Mouse (Mus musculus) left cerebral cortex, postnatal 14 days (tissue): Measurements from ENCODE around the gene Dkkl1. TPM values are rescaled to one million over a fixed set of nuclear protein-coding genes. Genes with fewer than 3 reads are reported as not detected.

ENCODE experiments used
- DNase-seq, 2 experiments: peaks; one replicate each; pipeline ENCODE4 v3.0.0; 2021 to 2022; ENCODE audit warnings: low spot score in 2 of 2, mixed read lengths in 1 of 2
- intact Hi-C: fragments of 180-260 bp; cut with DNase I; formaldehyde crosslinking; loops from one replicate; pipeline ENCODE4 v1.15.1; 2025
- total RNA-seq, 2 experiments: library from RNA; stranded (reverse); gene quantifications; 2 replicates each; pipeline ENCODE4 v1.2.3; 2021

Dkkl1 gene
- total RNA-seq, 2 experiments from 2014 or later, result 13.7 to 17.3 TPM

DNA sequence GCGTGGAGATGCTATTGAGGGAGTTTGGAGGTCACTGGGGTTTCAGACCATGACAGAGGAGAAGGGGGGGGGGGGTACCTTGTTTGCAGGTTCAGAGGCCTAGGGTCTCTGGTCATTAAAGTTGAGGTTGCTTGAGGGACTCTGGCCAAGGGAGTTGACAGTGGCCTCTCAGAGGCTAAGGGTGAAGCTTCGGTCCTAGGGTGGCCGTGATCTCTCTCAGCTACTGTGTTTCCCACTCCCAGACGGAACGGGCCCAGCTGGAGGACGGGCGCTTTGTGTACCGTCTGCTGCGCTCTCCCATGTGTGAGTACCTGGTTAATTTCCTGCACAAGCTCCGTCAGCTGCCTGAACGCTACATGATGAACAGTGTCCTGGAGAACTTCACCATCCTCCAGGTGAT, 20.0 kb upstream of the Dkkl1 start:
- intact Hi-C loops, result loop anchor here (5.0 kb wide), 1 partner anchor 65 kb away; no protein-coding TSS in a partner anchor
- DNase-seq, result no peak

GRCm38 (mm10) chr7:45231192-45231591, 19.2 kb upstream of the Dkkl1 start:
- intact Hi-C loops, result loop anchor here (5.0 kb wide), 1 partner anchor 64 kb away; no protein-coding TSS in a partner anchor
- DNase-seq, result no peak

- intact Hi-C loops, result loop anchor here (5.0 kb wide), 1 partner anchor 62 kb away; no protein-coding TSS in a partner anchor
- no peak for DNase-seq
These were observed 17.7 kb upstream of the Dkkl1 start for GRCm38 (mm10) chr7:45229459-45230203.

DNA sequence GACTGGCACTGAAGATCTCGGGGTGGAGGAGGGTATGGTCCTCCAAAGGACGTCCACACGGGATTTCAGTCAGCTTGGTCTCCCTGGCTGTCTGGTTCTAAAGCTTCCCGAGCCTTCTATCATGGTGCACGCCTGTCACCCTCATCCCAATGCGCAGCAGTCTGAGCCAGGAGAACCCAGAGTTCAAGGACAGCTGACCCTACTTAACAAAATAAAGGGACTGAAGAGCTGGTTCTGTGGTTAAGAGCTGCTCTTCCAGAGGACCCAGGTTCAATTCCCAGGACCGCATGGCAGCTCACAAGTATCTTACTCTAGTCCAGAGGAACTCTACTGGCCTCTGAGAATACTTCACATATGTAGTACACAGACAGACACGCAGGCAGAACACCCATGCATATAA, 17.1 kb upstream of the Dkkl1 start:
- DNase-seq, result no peak

GRCm38 (mm10) chr7:45228548-45228947, 16.6 kb upstream of the Dkkl1 start:
- intact Hi-C loops, result no loop called here
- DNase-seq, result no peak

More for the DNA sequence above, 17.1 kb upstream of the Dkkl1 start:
- intact Hi-C loops, result no loop called here

DNA sequence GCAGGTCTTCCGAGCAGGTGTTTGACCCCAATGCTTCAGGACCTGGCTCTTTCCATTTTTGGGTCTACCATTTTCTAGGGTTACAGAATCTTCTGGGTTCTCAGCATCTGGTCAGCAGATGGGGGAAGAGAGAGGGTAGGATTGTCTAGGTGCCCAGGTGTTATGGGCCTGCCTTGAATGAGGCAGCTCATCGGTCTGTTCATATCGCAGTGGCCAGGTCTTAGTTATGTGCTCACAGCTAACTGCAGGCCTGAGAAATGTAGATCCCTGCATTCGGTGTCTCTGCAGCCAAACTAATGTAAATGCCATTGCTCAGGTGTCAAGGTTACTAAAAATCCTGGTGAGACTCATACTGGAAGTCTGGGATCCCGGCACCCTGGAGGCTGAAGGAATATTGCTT, 14.5 kb upstream of the Dkkl1 start:
- no peak for DNase-seq
- intact Hi-C loops, result no loop called here

- intact Hi-C loops, result no loop called here
These were observed 12.9 kb upstream of the Dkkl1 start for GRCm38 (mm10) chr7:45224826-45225225.

DNA sequence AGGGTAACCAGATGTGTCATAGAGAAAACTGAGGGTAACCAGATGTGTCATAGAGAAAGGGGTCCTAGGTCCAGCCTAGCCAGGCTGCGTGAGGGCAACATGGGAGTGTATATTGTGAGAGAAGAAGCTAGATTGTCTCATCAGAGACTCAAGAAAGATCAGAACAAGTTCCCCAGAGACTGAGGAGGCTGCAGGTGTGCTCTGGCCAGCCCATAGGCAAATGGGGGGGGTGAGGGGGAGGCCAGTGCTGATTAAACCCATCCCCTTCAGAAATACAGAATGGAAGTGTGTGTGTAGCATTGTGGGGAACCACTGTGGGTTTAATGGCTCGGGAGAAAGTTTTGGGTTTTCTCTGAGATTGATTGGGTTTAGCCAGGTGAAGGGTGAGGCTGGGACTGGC, 9.7 kb upstream of the Dkkl1 start:
- intact Hi-C loops, result no loop called here
- no peak for DNase-seq

More at GRCm38 (mm10) chr7:45224826-45225225, 12.9 kb upstream of the Dkkl1 start:
- no peak for DNase-seq

DNA sequence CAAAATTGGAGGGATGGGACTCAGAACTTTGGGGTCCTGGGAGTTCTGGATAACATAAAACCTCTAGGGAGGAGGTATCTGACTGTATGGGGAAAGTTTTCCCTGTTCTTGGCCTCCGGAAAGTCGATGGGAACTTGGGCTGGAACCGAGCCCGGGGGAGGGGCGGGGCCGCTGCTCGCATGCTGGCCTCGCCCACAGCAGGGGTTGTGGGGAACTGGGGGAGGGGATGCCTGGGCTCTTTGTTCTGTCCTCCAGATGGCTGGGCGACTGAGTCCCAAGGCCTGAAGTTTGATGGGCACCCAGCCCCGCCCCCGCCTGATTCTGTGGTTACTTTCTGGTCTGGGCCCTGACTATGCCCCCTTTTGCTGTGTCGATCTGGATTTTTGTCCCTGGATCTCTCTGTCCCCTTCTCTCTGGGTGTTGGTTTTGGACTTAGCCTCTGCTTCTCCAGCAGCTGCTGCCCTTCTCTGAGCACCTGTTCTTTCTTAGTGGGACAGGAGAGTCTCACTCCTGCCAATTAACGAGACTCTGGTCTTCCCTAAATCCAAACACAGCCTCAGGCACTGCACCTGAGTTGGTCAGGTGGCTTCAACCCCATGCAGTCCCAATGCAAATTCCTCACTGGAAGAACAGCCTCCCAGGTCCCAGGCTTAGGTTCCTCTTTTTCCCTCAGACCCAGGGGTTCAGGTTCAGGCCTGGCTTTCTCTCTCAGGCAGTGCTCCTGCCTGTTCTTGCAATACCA, 4.7 kb upstream of the Dkkl1 start:
- intact Hi-C loops, result no loop called here
- peak in 1 of 2 experiments; percentile 27 for DNase-seq

DNA sequence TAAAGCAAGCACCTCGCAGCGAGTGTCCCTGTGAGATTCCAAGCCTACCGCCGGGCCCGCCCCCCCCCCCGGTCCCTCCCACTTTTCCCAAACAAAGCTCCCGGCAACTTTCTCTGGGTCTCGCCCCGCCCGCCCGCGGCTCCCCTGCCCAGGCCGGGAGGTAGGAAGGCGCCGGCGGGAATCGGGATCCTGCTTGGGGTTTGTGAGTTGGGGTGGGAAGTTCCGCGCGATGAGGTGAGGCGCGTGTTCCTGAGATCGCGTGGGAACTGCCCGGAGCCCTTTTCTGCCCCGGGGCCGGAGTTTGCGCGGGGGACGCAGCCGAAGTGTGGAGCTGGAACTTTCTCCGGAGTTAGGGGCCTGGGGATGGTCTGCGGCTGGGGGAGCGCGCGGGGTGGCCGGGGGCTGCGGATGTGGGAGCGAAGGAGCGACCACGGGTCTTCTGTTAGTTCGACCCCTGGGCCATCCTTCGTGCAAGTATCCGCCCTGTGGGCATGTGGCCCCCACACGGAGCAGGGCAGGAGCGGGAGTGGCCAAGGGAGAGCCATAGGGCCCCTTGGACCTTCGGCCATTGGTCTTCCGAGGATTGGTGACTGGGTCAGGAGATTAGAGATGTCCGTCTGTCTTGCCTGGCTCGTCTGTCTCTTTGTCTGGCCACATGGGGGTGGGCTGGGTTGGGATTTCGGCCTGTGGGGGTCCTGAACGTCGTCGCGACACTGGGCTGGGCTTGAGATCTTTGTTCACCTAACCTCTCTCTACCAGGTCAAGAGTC, 3.9 kb upstream of the Dkkl1 start, which contains the start of gene Tead2:
TSS of gene Tead2 (plus strand) at position 81 of the 769 bp plus-strand sequence.
- no peak for DNase-seq
- intact Hi-C loops, result no loop called here

DNA sequence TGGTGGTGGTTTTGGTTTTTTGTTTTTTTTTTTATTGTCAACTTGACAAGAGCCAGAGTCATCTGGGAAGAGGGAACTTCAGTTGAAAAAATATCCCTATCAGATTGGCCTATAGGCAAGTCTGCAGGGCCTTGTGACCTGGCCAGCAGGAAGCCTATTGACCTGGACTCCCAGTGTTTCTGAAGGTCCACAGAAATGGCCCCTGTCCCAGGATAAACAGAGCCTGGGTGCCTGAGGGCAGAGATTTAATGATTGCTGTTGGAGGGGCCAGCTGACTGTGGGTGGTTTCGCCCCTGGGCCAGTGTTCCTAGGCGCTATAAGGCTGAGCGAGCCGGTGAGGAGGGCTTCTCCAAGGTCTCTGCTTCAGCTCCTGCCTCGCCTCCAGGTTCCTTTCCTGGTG, 1.8 kb upstream of the Dkkl1 start:
- no peak for DNase-seq
- intact Hi-C loops, result no loop called here

DNA sequence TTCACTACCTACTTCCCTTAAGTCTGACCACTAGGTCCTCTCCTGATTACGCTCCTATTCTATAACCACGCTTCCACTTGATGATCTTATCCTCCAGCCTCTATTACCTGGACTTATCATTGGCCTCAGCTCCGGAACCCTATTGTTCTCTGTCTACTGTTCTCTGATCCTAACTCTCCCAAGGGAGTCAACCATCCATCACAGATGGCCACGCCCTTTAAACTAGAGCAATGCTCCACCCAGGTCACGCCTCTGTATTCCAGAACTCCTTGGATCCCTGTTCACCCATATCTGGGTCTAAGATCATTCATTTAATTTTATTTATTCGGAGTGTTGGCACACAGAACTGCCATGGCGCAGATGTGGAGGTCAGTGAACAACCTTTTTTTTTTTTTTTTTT, 409 bp upstream of the Dkkl1 start:
- DNase-seq, result no peak
- intact Hi-C loops, result no loop called here

GRCm38 (mm10) chr7:45211070-45211469, 877 bp downstream of the Dkkl1 start:
- DNase-seq, result no peak
- intact Hi-C loops, result no loop called here

- no peak for DNase-seq
- intact Hi-C loops, result no loop called here
These were observed 3.7 kb downstream of the Dkkl1 start for GRCm38 (mm10) chr7:45208260-45208659.

- intact Hi-C loops, result no loop called here
These were observed 7.4 kb downstream of the Dkkl1 start, which contains the start of gene Ccdc155 for GRCm38 (mm10) chr7:45204380-45205143. TSS of gene Ccdc155 (minus strand) at chr7:45204892.

GRCm38 (mm10) chr7:45202654-45203053, 9.3 kb downstream of the Dkkl1 start:
- intact Hi-C loops, result no loop called here
- peak in 1 of 2 experiments; percentile 51 for DNase-seq

More at GRCm38 (mm10) chr7:45204380-45205143, 7.4 kb downstream of the Dkkl1 start, which contains the start of gene Ccdc155:
- peak; percentile 93 to 94 for DNase-seq

GRCm38 (mm10) chr7:45198961-45199360, 13.0 kb downstream of the Dkkl1 start:
- peak; percentile 44 to 83 for DNase-seq

DNA sequence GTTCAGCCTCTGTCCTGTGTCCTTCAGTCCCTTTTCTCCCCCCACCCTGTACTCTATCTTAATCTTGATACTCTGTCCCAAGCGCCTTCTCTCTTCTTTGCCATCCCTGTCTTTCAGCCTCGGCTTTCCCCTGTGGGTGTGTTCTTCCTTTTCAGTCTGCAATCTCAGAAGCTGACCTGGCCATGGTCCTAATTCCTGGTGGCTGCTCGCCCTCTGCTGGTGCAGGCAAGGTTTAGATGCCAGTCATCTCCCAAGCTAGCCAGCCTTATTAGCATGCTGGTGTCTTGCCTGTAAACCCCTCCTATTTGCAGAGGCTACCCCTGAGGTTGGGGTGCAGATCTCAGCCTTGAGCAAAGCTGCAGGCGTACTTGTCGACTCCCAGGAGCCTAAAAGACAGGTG, 13.5 kb downstream of the Dkkl1 start:
- DNase-seq, result peak; percentile 76 to 77
- intact Hi-C loops, result loop anchor here (2.0 kb wide), 1 partner anchor 36 kb away; the partner anchor contains the start of gene Slc17a7

More at GRCm38 (mm10) chr7:45198961-45199360, 13.0 kb downstream of the Dkkl1 start:
- intact Hi-C loops, result loop anchor here (2.0 kb wide), 1 partner anchor 36 kb away; the partner anchor contains the start of gene Slc17a7

- peak in 1 of 2 experiments; percentile 58 for DNase-seq
These were observed 15.0 kb downstream of the Dkkl1 start for GRCm38 (mm10) chr7:45196994-45197393.

More at GRCm38 (mm10) chr7:45196994-45197393, 15.0 kb downstream of the Dkkl1 start:
- intact Hi-C loops, result no loop called here
